29 mouse cellular contexts compared by ENCODE assay signal in genomic region chr13:107692123-107692830, GRCm38 (mm10).
DNase-seq lines count a peak whose midpoint lies in the region; ATAC-seq and TF ChIP-seq lines count a peak whose summit lies in the region.
"Had no signal": no experiment of that assay in that cellular context is flagged by ENCODE, and none has a peak within 500 bp of the region (broad histone marks: within the 10 kb centered on the region; RNA-seq: fewer than 3 reads in every experiment).

No protein-coding gene starts in this region.

- TF ChIP-seq RAD21 in CH12.LX (IDR thresholded peaks at IDR 0.05; ENCODE audit: low read depth, low read length): no peak

- H3K9ac ChIP-seq in CH12.LX (ENCODE audit: insufficient read depth, low read depth): no peak overlapping the region
- no peak overlapping the region for H3K9ac ChIP-seq in forebrain, embryonic 12.5 days
- H3K9ac ChIP-seq: embryonic facial prominence, embryonic 13.5 days; heart, embryonic 13.5 days; hindbrain, embryonic 12.5 days; limb, embryonic 13.5 days; liver, embryonic 14.5 days; midbrain, embryonic 15.5 days; neural tube, embryonic 13.5 days had no signal

- in situ Hi-C loops in CH12.LX (cut with MboI; ENCODE audit: low pct_ligation_motif_present, low pct_unique_long_range_greater_than_20kb, low sequenced_read_pairs): loop anchor here (25.0 kb wide), 1 partner anchor 230 kb away; no protein-coding TSS in a partner anchor

- H3K27ac ChIP-seq in CH12.LX (ENCODE audit: insufficient read depth, low read depth): no peak overlapping the region
- H3K27ac ChIP-seq in forebrain, embryonic 12.5 days: no peak overlapping the region
- H3K27ac ChIP-seq: embryonic facial prominence, embryonic 13.5 days; heart, embryonic 13.5 days; hindbrain, embryonic 12.5 days; layer of hippocampus, adult 2 months; limb, embryonic 13.5 days; liver, embryonic 14.5 days; midbrain, embryonic 15.5 days; neural tube, embryonic 13.5 days had no signal

- no peaks in the 10 kb centered on the region for H3K79me2 ChIP-seq in CH12.LX (replicated peaks; ENCODE audit: control insufficient read depth, extremely low read depth, insufficient read depth, poor library complexity, severe bottlenecking)

- H3K9me3 ChIP-seq in CH12.LX (replicated peaks; ENCODE audit: low read length): no peaks in the 10 kb centered on the region
- no peaks in the 10 kb centered on the region for H3K9me3 ChIP-seq in forebrain, embryonic 12.5 days
- H3K9me3 ChIP-seq: embryonic facial prominence, embryonic 13.5 days; heart, embryonic 13.5 days; hindbrain, embryonic 12.5 days; limb, embryonic 13.5 days; midbrain, embryonic 15.5 days; neural tube, embryonic 13.5 days had no signal

- 88% methylated on average over 5 of the region's 5 CpGs for WGBS in forebrain, embryonic 12.5 days

- H3K27me3 ChIP-seq in CH12.LX (replicated peaks): peaks cover 5% of the 10 kb centered on the region
- 0 out of 2 replicates have a peak, but pooled peaks cover 4% of the 10 kb centered on the region for H3K27me3 ChIP-seq in forebrain, embryonic 12.5 days
- H3K27me3 ChIP-seq: embryonic facial prominence, embryonic 13.5 days; hindbrain, embryonic 12.5 days; midbrain, embryonic 15.5 days; neural tube, embryonic 13.5 days; Patski had no signal

- TF ChIP-seq EP300 in CH12.LX (IDR thresholded peaks at IDR 0.05; ENCODE audit: low read length): no peak

- H3K4me2 ChIP-seq in CH12.LX (ENCODE audit: insufficient read depth, low read depth, poor library complexity, severe bottlenecking): peak overlapping the region; percentile 70
- H3K4me2 ChIP-seq in forebrain, embryonic 12.5 days: no peak overlapping the region
- H3K4me2 ChIP-seq: embryonic facial prominence, embryonic 13.5 days; heart, embryonic 13.5 days; hindbrain, embryonic 12.5 days; limb, embryonic 13.5 days; midbrain, embryonic 15.5 days; neural tube, embryonic 13.5 days had no signal

- no peak overlapping the region for H3K4me3 ChIP-seq in CH12.LX (replicated peaks in 1 of 3; ENCODE audit: low read depth in 2 of 3, low read length in 2 of 3, poor library complexity in 1 of 3)
- no peak overlapping the region for H3K4me3 ChIP-seq in forebrain, embryonic 12.5 days (replicated peaks)
- H3K4me3 ChIP-seq: embryonic facial prominence, embryonic 13.5 days; heart, embryonic 13.5 days; hindbrain, embryonic 12.5 days; layer of hippocampus, adult 2 months; limb, embryonic 13.5 days; midbrain, embryonic 15.5 days; neural tube, embryonic 13.5 days had no signal

- TF ChIP-seq POLR2A in CH12.LX (IDR thresholded peaks at IDR 0.05; ENCODE audit: low read depth, low read length): no peak

- dilution Hi-C loops in CH12.LX (cut with MboI; ENCODE audit: extremely low pct_ligation_motif_present, extremely low pct_unique_long_range_greater_than_20kb, low sequenced_read_pairs): no loop called here

- no peaks in the 10 kb centered on the region for H3K4me1 ChIP-seq in CH12.LX (ENCODE audit: control insufficient read depth in 1 of 2, insufficient read depth in 2 of 2)
- H3K4me1 ChIP-seq in forebrain, embryonic 12.5 days: 0 out of 2 replicates have a peak, but pooled peaks cover 3% of the 10 kb centered on the region
- H3K4me1 ChIP-seq: embryonic facial prominence, embryonic 13.5 days; hindbrain, embryonic 12.5 days; limb, embryonic 13.5 days; midbrain, embryonic 15.5 days; neural tube, embryonic 13.5 days had no signal

- no peak for TF ChIP-seq CTCF in CH12.LX (conservative IDR thresholded peaks at IDR 0.05 in 1 of 2, IDR thresholded peaks at IDR 0.05 in 1 of 2; ENCODE audit: low read depth in 2 of 2, low read length in 2 of 2)

- H3K36me3 ChIP-seq in CH12.LX (replicated peaks in 1 of 2; ENCODE audit: control insufficient read depth in 1 of 2, insufficient read depth in 1 of 2, low read length in 1 of 2): no peaks in the 10 kb centered on the region
- H3K36me3 ChIP-seq in forebrain, embryonic 12.5 days (replicated peaks): no peaks in the 10 kb centered on the region
- H3K36me3 ChIP-seq: embryonic facial prominence, embryonic 13.5 days; heart, embryonic 13.5 days; hindbrain, embryonic 12.5 days; limb, embryonic 13.5 days; midbrain, embryonic 15.5 days; neural tube, embryonic 13.5 days had no signal

- no peak for ATAC-seq in forebrain, embryonic 12.5 days (ENCODE audit: low FRiP score)
- ATAC-seq: forebrain, embryonic 16.5 days; intestine, postnatal 0 days; midbrain, embryonic 15.5 days; Patski had no signal

- DNase-seq in heart, adult 8-10 months (ENCODE audit: low spot score): peak; percentile 18
- DNase-seq in heart, adult 11 months: no peak
- peak; percentile 52 for DNase-seq in kidney, postnatal 14 days
- DNase-seq in kidney, adult 18-20 months: no peak
- no peak for DNase-seq in CH12.LX (ENCODE audit: extremely low read depth)
- DNase-seq in fibroblast of lung, adult 2 months (ENCODE audit: low read depth): peak; percentile 39
- no peak for DNase-seq in embryo, embryonic 10.5 days (ENCODE audit: low spot score)
- DNase-seq: adrenal gland, adult 2 months; cerebellum, adult 11 months; cerebellum, adult 9-11 months; gastrocnemius, postnatal 10 days; heart, postnatal 14 days; layer of hippocampus, postnatal 36 days; lung, postnatal 4 days; retina, postnatal 1 day; right cerebral cortex, postnatal 4 days; thymus, postnatal 25 days had no signal

TF ChIP-seq in CH12.LX, 34 proteins besides CTCF, POLR2A, EP300 and RAD21:
- TF ChIP-seq POLR2AphosphoS2 (IDR thresholded peaks at IDR 0.05; ENCODE audit: low read depth, low read length) (no peak), NELFE (IDR thresholded peaks at IDR 0.05; ENCODE audit: low read depth, low read length) (no peak), SIN3A (IDR thresholded peaks at IDR 0.05; ENCODE audit: low read length) (no peak), MAZ (IDR thresholded peaks at IDR 0.05; ENCODE audit: low read depth, low read length) (no peak), JUN (IDR thresholded peaks at IDR 0.05; ENCODE audit: insufficient read depth, low read depth, low read length) (no peak), SMC3 (IDR thresholded peaks at IDR 0.05; ENCODE audit: low read depth, low read length) (no peak), CHD1 (IDR thresholded peaks at IDR 0.05; ENCODE audit: low read depth, low read length) (no peak), BHLHE40 (IDR thresholded peaks at IDR 0.05; ENCODE audit: low read depth, low read length) (no peak), GABPA (IDR thresholded peaks at IDR 0.05; ENCODE audit: insufficient replicate concordance, low read depth, low read length) (no peak), PAX5 (IDR thresholded peaks at IDR 0.05; ENCODE audit: low read length) (no peak), ZMIZ1 (IDR thresholded peaks at IDR 0.05; ENCODE audit: low read depth, low read length) (no peak), E2F4 (IDR thresholded peaks at IDR 0.05; ENCODE audit: insufficient replicate concordance, low read depth, low read length) (no peak), MXI1 (IDR thresholded peaks at IDR 0.05; ENCODE audit: low read depth, low read length) (no peak)

Comparison
In these comparisons a context has a peak if more than half of its experiments do, and no peak if none do; other contexts are left out.
1. DNase-seq: peak in heart, adult 8-10 months (single experiment), kidney, postnatal 14 days (single experiment) and fibroblast of lung, adult 2 months (single experiment); none in heart, adult 11 months (single experiment), kidney, adult 18-20 months (single experiment), CH12.LX (single experiment) and embryo, embryonic 10.5 days (single experiment).